Mouse (Mus musculus): ENCODE measurements around the gene Adam15. TPM values are rescaled to one million over a fixed set of nuclear protein-coding genes. Genes with fewer than 3 reads are reported as not detected.
A peak's percentile ranks its signal among the peaks of the same experiment; 100 is the strongest.

The Adam15 gene
- total RNA-seq, 2 experiments from 2014 or later: 45.5 to 47.0 TPM

DNA sequence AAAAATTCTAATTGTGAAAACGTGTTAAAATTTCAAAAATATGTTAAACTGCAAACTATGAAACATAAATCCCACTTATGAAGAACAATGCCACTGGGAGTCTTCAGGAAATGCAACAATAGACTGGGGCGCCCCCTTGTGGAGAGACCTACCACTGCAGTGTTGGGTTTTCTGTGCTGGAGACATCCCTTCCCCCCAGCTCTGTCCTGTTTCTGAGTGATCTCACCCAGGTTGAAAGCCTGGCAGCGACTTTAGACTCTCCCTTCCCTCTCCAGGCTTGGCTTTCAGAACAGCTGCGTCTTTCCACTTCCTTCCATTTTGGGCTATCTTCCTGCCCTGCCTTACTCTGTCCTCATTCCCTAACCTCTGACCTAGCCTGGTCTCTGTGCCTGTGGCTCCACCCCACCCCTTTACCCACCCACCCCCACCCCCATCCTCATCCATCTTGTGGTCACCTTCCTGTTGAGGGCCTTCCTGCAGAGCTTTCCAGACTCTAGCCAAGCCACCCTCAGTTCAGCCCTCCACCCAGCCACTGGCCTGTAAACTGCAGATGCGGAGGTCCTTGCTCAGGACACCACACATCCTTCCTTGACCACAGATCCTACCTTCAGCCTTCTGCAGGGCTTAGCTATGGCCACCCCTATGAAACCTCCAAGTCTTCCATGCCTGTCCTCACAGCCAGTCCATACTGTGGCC is 5.2 kb upstream of the Adam15 start:
- peak; percentile 87 to 94 for DNase-seq

GRCm38 (mm10) chr3:89351271-89351670 is 1.5 kb upstream of the Adam15 start:
- DNase-seq: no peak

DNA sequence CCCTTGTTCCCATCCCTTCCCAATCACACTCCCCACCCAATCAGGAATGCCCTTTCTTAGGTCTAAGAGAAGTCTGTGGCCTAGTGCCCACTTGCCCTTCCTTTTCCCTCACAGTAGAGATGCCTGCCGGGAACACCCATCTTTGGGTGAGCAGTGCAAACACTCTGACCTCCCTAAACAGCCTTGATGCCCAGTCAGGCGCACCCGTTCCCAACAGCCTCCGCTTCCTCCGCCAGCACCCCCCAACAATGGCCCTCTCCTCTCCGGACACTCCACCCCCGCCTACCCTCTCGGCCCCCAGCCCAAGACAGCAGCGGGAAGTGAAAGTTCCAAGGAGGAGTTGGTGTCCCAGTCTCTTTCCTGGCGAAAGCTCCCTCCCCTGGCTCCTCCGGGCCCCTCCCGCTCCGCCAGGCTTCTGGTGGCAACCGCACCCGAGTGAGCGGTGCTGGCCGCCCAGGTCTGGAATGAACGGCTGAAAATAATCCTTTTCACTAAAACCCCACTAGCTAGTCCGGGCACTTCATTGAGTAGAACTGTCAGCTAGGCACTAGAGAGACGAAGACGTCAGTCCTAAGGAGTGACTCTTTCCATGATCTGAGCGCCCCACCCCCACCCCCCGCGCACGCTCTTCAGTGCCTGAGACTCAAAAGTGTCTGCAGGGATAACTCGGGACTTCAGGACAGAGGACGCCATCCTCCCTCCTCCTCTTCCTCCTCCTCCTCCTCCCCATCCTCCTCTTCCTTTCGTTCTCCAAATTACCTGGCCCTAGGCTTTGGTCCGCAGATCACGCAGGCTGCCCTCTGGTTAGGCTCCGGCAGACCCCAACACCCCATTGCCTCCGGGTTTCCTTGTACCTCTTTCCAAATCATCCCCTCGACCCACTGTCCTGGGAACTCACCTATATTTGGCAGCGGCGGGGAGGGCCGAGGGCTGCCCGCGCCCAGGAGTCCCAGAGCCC is 606 bp downstream of the Adam15 start:
- peak; percentile 80 to 89 for DNase-seq

DNA sequence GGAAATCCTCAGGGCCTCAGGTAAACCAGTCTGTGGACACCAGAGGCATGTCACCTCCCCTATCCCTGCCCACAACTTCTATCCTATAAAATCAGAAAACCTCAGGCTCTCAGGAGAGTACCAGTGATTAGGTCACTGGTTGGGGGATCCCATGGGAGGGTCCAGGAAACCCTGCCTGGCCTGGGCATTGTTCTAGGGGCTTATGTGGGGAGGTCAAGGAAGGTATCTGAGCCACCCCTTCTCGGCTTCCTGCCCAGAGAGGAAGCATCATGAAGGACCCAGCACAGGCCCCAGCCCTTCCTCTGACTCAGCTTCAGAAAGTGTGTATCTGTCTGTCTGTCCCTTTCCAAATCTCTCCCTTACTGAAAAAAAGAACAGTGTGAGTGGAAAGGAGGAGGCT is 1.9 kb downstream of the Adam15 start:
- peak; percentile 40 to 77 for DNase-seq

- DNase-seq: peak in 1 of 2 experiments; percentile 61
These were observed 2.8 kb downstream of the Adam15 start for GRCm38 (mm10) chr3:89346815-89347540.

- no peak for DNase-seq
These were observed 6.5 kb downstream of the Adam15 start for GRCm38 (mm10) chr3:89343279-89343678.

DNA sequence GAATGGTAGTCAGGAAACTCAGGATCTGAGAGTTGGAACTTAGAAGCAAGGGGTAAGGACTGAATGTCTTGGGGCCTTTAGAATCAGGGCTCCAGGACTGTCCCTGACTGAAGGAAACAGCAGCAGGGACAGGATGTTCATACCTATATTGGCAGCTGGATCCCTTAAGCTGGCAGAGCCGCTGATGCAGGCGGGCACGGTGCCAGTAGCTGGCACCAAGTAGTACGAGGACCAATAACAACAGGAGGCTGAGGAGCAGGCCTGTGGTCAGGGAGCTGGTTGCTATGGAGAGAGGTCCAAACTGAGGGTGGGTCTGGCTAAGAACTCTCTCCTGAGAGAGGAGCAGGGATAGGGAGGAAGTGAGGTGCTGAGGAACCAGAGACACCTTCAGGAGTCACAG is 8.0 kb downstream of the Adam15 start:
- peak in 1 of 2 experiments; percentile 10 for DNase-seq

GRCm38 (mm10) chr3:89340465-89340864 is 9.3 kb downstream of the Adam15 start:
- DNase-seq: peak; percentile 66 to 88

DNA sequence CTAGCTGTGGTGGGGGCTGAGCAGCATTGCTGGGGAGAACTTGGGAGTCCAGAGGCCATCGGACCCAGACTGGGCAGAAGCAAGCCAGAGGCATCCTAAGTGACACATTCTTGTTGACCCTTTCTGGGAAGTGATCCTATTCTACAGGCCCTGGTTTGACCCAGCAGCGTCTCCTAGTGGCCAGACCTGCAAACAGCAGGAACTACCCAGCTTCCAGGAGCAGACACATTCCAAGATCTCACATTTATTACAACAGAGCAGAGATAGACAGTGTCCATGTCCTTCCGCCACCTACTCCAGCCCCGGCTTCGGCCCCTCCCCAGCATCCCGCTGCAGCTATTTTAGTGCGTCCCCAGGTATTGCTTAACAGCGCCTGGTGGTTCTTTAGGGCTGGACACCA is 10.4 kb downstream of the Adam15 start:
- DNase-seq: peak in 1 of 2 experiments; percentile 78

GRCm38 (mm10) chr3:89337721-89338578 is 11.8 kb downstream of the Adam15 start, which contains the start of gene Efna4:
Gene Efna4 (minus strand): TSS chr3:89338028.
- DNase-seq: peak in 1 of 2 experiments; percentile 51

DNA sequence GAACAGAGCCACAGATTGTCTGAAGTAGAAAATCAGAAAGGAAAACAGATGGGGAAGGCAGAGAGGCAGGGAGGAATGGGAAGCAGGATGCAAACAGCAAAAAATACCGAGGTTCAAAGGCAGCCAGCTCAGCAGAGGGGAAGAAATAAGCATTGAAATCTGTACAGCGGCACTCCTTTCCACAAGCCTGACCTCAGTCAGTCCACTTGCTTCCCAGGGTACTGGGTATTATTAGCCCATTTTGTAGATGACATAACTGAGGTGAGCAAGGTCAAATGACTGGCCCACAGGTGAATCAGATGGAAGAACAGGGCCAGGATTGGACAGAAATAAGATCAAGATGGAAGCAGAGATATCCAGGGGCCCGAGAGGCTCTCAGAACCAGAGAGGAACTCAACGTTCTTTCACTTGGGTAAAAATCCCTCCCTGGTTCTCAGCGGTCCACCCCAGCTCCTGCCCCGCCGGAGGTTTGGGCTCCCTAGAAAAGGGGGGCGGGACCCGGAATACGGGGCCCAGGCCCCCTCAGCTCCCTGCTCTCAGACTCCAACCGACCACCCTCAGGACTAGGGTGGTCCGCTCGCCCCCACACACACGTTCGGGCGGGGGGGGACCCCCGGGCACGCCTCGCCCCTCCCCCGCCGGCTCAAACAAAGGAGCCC is 12.6 kb downstream of the Adam15 start:
- peak in 1 of 2 experiments; percentile 5 for DNase-seq

DNA sequence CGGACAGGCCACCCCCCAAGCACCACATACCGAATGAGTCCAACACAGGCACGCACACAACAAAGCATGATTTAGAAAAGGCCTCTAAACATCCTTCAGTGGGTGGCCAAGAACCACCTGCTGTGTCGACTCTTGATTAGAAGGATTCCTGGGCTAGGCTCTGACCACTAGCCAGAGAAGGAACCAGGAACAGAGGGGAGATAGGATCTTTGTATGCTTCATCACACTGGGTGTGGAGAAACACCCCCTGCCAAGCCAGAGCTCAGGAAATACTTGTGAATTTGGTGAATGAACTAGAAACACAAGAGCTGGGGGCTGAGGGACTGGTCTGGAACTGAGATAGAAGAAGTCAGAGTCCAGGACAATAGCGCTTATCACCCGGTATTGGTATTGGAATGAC is 13.3 kb downstream of the Adam15 start:
- DNase-seq: peak in 1 of 2 experiments; percentile 7

- DNase-seq: no peak
These were observed 16.7 kb downstream of the Adam15 start for GRCm38 (mm10) chr3:89333053-89333452.

DNA sequence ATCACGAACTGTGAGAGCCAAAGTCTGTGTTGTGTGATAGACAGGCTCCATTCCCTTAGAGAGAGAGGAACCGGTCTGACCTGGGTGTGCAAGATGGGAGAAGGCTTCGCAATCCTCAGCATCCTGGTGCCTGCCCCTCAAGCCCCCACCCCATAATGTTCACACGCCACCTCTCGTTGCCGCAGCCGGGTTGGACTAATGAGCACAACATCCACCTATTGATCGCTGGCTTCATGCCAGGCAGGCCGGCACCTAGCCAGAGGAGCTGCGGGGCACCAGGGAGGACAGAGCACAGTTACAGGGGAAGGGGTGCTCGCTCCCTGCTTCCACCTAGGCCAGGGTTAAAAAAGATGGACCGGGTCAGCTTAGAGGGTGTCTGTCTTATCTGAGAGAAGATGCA is 17.3 kb downstream of the Adam15 start:
- no peak for DNase-seq

DNA sequence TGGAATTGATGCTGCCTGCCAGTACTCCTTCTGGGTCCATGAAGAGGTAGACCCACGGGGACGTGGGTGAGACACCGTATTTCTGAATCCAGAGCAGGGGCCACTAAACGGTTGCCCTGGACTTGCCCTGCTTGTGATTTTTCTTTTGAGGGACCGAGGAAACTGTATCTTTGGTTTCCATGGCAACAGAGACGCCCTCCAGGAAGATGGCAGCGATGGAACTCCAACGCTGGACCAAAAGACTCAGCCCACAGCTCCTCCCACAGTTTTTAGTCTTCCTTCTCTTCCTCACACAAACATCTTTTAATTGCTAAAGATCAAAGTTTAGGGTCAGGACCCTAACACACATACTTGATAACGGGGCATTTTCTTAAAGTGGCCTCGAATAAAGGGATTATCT is 17.8 kb downstream of the Adam15 start:
- DNase-seq: no peak

DNA sequence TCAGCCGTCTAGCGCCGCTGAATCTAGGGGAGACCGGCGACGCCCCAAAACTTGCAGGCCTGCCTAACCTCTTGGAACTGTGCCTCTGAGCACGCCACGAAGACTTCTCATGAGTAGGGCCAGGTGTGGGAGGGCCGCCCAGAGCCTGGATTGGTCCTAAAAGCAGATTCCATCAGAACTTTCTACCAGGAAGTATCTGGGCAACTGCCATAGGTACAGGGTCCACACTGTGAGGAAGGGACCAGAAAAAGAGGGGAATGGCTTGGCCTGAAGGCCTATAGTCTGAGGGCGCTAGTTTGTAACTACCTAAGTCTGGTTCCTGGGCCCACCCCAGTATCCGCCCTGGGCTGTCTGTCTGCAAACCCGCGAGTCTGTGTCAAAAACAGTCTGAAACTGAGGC is 18.2 kb downstream of the Adam15 start:
- no peak for DNase-seq

GRCm38 (mm10) chr3:89330948-89331347 is 18.8 kb downstream of the Adam15 start:
- no peak for DNase-seq

- DNase-seq: no peak
These were observed 19.4 kb downstream of the Adam15 start for GRCm38 (mm10) chr3:89330346-89330745.

DNA sequence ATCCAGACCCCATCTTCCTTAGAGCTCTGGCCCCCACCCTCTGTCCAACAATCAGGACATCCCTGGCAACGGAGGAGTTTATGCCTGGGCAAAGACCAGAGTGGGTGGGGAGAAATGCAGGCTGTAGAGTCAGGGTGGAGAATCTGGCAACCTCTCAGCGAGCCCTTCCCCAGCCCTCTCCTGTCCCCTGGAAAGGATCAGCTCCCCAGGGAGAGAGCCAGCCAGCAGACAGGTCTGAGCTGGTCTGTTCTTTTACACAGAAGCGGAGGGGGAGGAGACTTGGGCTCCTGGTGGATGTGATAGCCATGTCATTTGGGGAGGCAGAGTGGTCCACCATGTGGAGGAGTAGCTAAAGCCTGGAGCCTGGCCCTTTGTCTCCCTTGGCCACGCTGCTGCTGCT is 21.2 kb downstream of the Adam15 start:
- DNase-seq: no peak

DNA sequence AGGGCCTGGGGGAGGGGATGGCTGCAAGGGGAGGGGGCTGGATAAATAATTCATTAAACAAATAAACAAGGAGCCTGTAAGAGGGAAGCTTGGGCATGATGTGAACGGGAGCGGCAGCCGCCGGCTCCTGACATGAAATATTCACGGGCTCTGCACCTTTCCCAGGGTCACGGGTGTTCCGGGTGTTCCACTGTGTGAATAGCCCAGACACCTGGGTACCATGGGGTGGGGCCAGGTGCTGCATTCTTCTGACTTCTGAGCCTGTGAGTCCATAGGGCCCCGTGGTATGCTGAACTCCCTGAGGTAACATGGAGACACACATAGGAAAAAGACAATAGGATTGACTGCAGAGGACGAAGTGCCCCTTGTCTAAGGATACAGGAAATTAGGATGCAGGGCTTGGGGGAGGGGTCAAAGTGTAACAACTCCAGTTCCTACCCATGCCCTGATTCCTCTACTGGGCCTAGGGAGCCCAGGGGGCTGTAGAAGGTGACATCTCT is 22.4 kb downstream of the Adam15 start:
- DNase-seq: no peak

GRCm38 (mm10) chr3:89325882-89326281 is 23.9 kb downstream of the Adam15 start:
- no peak for DNase-seq
